Mouse (Mus musculus) 3T3-L1 (cell line): ENCODE results near the gene Bpifa5.

ENCODE experiments used
- DNase-seq: peaks from one replicate; pipeline ENCODE4 v3.0.0-alpha.2; 2015; ENCODE audit warnings: low read depth, low spot score

The Bpifa5 gene

GRCm38 (mm10) chr2:154206908-154207307, 44.5 kb downstream of the Bpifa5 start:
- peak; percentile 45 for DNase-seq

DNA sequence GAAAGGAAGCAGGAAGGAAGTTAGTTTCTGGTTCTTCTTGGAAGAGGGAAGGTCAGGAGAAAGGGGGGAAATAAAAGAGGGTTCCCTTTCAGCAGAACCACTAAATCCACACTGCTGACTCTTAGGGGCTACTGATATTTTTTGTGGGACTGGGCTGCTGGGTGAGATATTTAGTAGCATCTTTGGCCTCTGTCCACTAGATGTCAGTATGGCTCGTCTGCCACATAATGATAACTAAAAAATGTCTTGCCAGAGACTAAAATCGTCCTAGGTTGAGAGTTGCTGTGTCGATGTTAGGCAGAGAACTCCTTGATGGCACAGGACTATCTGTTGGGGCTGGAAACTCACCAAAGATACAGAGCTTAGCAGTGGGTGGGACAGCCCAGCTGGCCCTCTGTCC, 46.7 kb downstream of the Bpifa5 start:
- DNase-seq: peak; percentile 70

DNA sequence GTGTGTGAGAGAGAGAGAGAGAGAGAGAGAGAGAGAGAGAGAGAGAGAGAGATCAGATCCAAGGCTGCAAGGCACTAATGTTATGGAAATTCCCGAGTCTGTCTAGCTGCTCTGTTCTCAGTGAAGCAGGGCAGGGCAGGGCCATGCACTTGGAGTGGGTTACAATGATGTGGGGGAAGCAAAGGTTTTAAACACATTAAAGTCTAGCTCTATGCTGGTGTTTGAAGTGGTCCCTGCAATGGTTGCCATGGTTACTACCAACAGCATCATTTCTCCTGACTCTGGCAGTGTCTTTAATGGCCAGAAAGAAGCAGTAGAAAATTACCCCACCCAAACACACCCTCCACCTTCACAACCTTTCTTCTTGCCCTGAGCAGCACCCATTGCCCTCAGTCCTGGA, 48.7 kb downstream of the Bpifa5 start:
- DNase-seq: no peak

DNA sequence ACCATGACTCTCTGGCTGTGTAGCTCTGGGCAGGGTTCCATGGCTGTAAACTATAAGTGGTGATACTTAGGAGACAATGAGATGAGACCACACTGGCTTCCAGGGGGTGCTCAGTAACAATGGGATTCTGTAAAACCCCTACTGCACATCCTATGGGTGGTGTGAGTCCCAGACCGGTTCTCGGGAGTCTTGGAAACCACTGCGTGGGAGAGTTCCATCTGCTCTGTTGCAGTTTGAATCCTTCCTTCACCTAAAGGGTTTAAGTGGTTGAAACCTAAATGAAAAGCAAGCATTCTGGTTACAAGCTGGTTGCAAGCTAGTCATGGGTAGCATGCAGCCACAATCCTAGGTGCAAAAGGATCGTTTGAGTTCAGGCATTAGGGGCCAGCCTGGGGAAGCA, 49.5 kb downstream of the Bpifa5 start:
- no peak for DNase-seq

- DNase-seq: peak; percentile 75
These were observed 52.8 kb downstream of the Bpifa5 start for GRCm38 (mm10) chr2:154215191-154215590.
